Mouse (Mus musculus) splenic B cell, adult 2 months (primary cell): Measurements from ENCODE around the gene Csmd2.

ENCODE experiments used
- DNase-seq: peaks from one replicate; pipeline ENCODE4 v3.0.0-alpha.2; 2011; ENCODE audit warnings: low read depth, low spot score
- H3K27me3 ChIP-seq: 2 replicates; pipeline ENCODE4 v1.6.1; 2012; ENCODE audit warnings: mild to moderate bottlenecking, low read length, moderate library complexity, mixed read lengths; ENCODE audit not compliant: control insufficient read depth, poor library complexity, insufficient read depth, severe bottlenecking
- H3K36me3 ChIP-seq: 2 replicates; pipeline ENCODE4 v1.6.1; 2012; ENCODE audit warnings: mild to moderate bottlenecking, low read length, moderate library complexity, mixed read lengths; ENCODE audit not compliant: control insufficient read depth, poor library complexity, insufficient read depth, severe bottlenecking

Csmd2 gene

DNA sequence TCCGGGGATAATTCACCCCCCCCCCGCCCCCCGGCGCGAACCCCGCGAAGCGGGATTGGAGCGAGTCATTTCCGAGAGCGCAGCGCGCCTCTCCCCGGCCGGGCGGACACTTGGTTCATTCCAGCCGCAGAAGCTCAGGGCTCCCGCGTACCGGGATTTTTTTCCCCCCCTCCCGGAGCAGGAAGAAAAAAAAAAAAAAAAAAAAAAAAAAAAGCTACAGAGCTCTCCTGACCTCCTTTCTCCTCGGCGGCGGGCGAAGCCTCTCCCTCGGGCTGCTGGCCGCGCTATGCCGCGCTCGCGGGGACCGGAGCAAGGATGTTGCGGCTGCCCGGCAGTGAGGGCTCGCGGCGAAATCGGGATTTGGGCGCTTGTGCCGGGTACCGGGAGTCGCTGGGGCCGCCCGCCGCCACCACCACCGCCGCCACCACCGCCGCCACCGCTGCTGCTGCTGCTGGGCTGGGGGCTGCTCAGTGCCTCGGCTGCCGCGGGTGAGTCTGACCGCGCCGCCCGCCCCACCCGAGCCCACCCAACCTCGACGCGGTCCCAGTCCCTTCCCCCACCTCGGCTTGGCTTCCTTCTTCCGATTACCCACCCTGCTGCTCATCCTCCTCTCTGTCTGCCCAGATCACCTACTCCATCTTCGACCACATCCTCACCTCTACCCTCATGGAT is at the start of gene Csmd2:
Gene Csmd2, plus strand, starts transcription at position 74 of the 672 bp plus-strand sequence.
- Histone ChIP-seq H3K27me3 (0 out of 2 replicates have a peak, but pooled peaks cover 1% of the 10 kb centered on the region), H3K36me3 (no peaks in the 10 kb centered on the region)
- DNase-seq, result no peak

DNA sequence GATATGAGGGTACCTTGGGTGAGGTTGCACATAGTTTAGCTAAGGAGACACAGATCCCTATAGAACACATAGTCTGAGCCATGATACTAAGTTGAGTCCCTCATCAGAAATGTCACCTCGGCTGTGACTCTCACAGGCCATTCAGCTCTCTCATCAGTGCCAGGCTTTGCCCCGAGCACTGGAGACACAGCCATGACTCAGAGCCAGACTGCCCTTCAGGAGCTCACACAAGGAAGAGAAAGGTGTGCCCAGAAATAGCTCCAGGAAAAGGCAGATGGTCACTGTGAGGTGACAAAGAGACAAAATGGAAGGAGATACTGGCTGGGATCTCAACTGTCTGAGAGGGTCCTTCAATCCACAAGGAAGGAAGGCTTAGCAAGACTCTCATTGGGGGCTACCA is 40.0 kb upstream of the Csmd2 start:
- no peak for DNase-seq
- Histone ChIP-seq H3K36me3 (no peaks in the 10 kb centered on the region), H3K27me3 (no peaks in the 10 kb centered on the region)

DNA sequence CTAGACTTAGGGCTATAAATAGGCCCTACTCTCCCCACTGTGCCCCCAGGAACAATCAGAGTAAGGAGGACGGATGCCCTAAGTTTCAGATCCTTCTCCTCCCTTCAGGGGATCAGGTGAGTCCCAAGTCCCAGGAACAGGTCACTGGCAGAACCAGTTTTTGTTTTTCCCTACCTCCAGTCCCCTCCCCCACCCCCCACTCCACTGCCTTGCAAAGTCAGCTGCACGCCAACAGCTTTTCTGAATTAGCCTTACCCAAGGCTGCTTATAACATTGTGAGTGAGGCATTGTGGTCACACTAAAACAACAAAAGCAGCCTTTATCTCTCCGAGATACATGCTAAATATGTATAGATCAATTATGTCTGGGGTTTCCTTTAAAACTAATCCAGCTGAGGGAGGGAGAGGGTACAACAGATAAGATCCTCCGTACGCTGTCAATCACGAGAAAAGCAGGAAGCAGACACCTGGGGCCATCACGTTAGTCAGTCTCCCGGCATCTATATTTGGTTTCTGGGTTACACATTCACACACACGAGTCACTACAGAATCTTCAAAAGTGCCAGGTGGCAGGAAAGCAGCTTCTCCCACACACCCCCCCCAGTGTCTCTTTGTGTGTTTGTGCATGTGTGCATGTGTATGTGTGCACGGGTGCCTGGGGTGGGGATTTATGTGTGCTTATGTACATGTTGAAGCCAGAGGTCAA is 34.5 kb upstream of the Csmd2 start:
- H3K27me3 ChIP-seq, result no peaks in the 10 kb centered on the region
- DNase-seq, result no peak
- H3K36me3 ChIP-seq, result no peaks in the 10 kb centered on the region

DNA sequence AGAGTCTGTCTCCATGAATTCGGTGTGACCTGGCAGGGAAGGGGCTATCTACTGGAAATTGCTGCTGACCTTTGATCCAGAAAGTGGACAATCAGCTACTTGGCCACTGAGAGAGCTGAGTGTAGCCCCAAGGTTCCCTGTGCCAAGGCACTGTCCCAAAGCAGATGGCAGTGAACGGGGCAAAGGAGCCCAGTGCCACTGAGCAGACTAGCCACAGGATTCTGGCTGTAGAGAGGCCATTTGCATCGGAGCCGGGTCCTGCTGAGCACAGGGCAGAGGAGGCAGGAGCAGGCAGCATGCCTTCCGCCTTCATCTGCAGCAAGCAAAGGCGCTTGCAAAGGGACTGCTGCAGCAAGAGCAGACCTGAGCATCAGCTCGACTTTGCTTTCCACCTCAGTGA is 18.6 kb upstream of the Csmd2 start:
- Histone ChIP-seq H3K27me3 (no peaks in the 10 kb centered on the region), H3K36me3 (no peaks in the 10 kb centered on the region)
- DNase-seq, result no peak

DNA sequence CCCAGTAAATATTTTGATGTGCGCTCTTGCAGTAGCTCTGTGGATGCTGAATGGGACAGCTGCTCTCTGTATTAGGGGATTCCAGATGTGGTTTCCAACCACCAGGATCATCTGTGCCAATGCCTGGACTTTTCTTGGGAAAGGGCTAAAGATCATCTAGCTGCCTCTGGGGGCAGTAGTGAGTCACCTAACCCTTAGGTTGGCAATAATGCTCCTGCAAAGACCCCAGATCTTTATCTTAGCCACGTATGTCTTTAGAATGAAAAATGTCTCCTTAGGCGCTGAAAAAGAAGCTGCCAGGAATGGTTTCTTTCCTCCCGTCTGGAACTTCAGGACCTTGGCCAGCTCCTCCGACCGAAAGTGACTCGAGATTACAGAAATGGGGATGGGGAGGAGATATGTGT is 17.6 kb upstream of the Csmd2 start:
- DNase-seq, result no peak
- H3K27me3 ChIP-seq, result no peaks in the 10 kb centered on the region
- H3K36me3 ChIP-seq, result no peaks in the 10 kb centered on the region

DNA sequence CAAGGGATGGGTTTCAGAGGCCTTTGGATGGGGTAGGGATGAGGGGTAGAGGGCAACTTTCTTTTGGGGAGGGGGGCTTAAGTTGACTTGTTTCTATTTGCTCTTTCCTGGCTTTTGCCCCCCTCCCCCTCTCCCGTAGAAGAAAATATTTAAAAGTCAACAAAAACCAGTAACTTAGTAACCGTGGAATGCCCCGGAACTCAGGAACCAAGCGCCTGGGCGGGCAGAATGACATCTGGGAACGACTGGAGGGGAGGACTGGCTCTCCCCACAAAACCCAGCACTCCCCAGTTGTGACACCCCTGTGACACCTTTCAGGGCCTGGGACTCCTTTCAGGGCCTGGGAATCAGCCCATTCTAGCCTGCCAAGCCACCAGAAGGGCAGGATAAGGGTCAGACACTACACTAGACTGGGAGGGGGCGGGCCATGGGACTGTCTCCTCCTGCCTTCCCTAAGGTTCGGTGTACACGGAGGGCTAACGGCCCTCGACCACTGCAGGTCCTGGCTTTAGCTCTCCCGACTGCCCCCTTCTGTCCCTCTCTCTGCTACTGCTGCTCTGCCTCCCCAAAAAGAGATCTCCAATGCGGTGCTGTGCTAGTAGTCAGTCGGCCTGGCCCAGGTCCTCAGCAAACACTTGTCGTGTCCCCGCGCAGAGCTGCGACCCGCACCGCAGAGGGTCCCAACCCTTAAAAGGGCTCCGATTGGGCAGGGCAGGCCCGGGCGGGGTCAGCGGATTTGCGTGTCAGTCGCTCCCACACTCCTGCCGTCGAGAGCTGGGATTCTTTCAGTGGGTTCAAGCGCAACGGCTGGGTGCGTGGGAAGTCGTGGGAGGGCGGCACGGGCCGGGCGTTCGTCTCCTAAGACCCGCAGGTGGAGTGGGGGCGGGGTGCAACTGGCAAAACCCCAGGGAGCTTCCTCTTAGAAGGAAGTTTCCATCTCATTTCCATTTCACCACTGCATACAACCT is 16.5 kb upstream of the Csmd2 start, which contains the start of gene CK137956:
Gene CK137956, minus strand, starts transcription at position 51 of the 968 bp plus-strand sequence.
- DNase-seq, result no peak
- Histone ChIP-seq H3K36me3 (no peaks in the 10 kb centered on the region), H3K27me3 (no peaks in the 10 kb centered on the region)

DNA sequence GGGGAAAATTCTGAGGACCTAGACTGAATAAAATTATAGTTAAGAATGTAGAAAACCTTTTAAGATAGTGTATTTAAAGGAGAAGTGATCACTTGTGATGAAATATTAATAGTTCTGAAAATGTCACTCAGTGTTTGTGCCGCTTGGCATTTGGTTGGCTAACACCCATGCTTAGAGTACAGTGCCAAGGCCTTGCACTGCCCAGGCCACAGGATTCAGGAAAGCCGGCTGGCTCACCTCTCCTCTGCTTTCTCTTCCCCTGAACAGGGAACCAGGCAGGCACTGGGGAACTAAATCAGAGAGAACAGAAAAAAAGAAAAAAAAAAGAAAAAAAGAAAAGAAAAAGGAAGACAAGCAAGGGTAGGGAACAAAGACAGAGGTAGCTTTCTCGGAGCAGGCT is 14.7 kb upstream of the Csmd2 start:
- Histone ChIP-seq H3K36me3 (no peaks in the 10 kb centered on the region), H3K27me3 (no peaks in the 10 kb centered on the region)
- no peak for DNase-seq

DNA sequence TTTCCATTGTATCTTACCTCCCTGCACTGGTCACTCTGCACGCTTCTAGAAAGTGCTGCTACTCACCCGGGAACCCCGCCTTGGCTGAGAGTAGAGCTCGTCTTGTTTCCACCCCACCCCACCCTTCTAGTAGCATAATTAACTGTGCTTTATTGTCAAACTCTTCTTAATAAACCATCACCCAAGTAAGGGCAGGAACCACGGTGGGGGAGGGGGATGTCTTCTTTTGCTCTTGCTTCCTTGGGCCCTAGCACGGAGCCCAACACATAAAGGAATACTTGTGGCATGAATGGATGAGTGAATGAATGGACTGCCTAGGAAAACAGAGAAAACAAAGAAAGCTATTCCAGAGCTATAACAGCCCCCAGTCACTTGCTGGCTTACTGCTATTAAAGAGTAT is 6.5 kb upstream of the Csmd2 start:
- H3K27me3 ChIP-seq, result no peaks in the 10 kb centered on the region

DNA sequence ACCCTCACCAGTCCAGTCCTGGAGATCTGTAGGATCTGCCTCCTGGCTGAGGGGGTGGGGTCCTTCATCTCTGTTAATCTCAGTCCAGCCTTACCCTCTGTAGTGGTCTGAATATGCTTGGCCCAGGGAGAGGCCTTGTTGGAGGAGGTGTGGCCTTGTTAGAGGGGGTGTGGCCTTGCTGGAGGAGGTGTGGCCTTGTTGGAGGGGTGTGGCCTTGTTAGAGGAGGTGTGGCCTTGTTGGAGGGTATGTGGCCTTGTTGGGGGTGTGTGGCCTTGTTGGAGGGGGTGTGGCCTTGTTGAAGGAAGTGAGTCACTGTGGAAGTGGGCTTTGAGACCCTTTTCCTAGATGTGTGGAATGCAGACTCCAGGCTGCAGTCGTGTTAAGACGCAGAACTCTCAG is 3.2 kb upstream of the Csmd2 start:
- DNase-seq, result no peak
- Histone ChIP-seq H3K36me3 (no peaks in the 10 kb centered on the region), H3K27me3 (0 out of 2 replicates have a peak, but pooled peaks cover 1% of the 10 kb centered on the region)

More for the DNA sequence above, 6.5 kb upstream of the Csmd2 start:
- no peaks in the 10 kb centered on the region for H3K36me3 ChIP-seq
- no peak for DNase-seq

DNA sequence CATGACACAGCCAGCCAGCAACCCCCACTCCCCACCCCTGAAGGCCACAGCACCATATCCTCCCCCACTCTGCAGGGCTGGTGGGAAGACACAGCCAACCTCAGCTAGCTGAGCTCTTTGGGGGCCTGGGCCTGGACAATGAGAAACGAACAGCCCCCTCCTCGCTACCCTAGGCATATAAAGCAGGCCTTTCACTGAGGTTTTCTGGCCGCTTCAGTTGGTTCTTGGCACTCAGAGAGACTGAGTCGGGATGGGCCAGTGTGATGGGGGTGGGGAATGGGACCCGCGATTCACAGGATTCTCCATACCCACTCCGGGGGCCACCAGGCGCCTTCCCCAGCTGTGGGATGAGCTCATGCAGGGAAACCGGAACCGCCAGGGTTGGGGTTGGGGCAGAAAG is 1.8 kb upstream of the Csmd2 start:
- H3K36me3 ChIP-seq, result no peaks in the 10 kb centered on the region
- H3K27me3 ChIP-seq, result 0 out of 2 replicates have a peak, but pooled peaks cover 1% of the 10 kb centered on the region
- no peak for DNase-seq

DNA sequence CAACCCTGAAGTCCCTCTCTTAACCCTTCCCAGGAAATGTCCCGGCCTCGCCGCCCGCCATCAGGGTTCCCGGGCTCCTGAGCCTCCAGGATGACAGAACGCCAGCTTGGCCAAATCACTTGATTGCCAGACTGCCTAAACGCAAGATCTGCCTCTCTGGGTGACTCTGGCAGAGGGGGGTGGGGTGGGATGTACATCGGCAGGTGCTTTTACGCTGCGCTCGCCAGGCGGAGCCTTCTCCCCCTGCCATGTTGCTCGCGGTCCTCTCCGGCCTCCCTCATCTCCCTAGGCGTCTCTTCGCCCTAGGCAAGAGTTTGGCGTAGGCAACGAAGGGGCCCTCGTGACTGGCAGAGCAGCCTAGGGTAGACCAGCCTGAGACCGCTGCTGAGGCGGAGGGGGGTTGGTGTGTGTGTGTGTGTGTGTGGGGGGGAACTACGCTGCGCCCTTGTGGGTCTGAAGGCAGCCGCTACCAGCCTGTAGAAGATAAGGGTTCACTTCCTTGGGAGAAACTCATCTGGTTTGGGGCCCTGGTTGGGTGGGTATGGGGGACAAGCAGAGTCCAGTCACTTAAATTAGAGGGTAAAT is 1.1 kb upstream of the Csmd2 start:
- H3K27me3 ChIP-seq, result 0 out of 2 replicates have a peak, but pooled peaks cover 1% of the 10 kb centered on the region
- DNase-seq, result no peak
- H3K36me3 ChIP-seq, result no peaks in the 10 kb centered on the region

DNA sequence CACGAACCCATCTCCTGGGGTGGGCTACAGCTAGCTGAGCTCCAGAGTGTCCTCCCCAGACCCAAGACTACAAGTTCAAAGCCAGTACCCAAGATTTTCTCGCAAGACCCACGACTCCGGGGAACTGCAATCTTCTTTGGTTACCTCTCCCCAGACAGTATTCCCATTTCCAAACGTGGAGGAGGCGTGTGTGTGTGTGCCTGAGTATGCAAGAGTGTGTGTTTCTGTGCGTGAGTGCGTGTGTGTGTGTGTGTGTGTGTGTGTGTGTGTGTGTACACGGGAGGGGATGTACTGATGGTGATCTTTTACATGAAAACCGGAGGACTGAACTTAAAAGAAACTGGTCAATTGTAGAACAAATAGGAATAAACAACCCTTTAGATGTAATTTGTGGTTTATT is 387 bp upstream of the Csmd2 start:
- no peak for DNase-seq
- H3K36me3 ChIP-seq, result no peaks in the 10 kb centered on the region
- H3K27me3 ChIP-seq, result 0 out of 2 replicates have a peak, but pooled peaks cover 1% of the 10 kb centered on the region

DNA sequence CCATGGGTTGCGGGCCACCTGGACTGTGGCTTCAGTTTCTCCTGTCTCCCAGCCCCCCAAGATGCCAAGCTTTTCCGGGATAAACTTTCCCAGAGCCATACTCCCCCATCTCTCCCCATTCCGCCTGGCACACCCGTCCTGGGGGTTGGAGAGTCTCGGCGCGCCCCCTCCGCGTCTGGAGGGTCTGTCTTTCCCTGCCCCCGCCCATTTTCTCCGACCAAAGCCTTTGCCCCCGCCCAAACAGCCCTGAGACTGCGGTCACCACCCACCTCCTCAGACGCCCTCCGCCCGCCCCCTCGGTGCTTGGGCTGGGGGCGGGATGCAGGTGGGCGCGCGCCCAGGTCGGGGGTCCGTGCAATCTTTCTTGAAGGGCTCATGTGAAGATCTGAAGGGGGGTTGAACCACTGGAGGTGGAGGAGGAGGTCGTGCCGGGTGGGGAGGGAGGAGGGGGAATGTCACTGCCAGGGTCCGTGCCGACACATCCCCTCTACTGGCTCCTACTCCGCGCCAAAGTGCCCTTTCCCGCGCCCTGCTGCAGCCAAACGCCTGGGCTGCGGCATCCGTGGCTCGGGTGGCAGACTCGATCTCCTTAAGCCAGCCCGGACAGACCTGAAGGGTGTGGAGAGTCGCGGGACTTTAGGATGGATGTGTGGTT is 996 bp downstream of the Csmd2 start:
- H3K36me3 ChIP-seq, result no peaks in the 10 kb centered on the region
- H3K27me3 ChIP-seq, result 0 out of 2 replicates have a peak, but pooled peaks cover 1% of the 10 kb centered on the region
- DNase-seq, result no peak
